Mouse (Mus musculus): ENCODE data around the gene Lmcd1.
A peak's percentile ranks its signal among the peaks of the same experiment; 100 is the strongest.
"Not testable (repeated sequence)": the region's sequence is repeated elsewhere in the genome, so short reads cannot be mapped to it uniquely, and the experiment has no call there.

Gene Lmcd1

DNA sequence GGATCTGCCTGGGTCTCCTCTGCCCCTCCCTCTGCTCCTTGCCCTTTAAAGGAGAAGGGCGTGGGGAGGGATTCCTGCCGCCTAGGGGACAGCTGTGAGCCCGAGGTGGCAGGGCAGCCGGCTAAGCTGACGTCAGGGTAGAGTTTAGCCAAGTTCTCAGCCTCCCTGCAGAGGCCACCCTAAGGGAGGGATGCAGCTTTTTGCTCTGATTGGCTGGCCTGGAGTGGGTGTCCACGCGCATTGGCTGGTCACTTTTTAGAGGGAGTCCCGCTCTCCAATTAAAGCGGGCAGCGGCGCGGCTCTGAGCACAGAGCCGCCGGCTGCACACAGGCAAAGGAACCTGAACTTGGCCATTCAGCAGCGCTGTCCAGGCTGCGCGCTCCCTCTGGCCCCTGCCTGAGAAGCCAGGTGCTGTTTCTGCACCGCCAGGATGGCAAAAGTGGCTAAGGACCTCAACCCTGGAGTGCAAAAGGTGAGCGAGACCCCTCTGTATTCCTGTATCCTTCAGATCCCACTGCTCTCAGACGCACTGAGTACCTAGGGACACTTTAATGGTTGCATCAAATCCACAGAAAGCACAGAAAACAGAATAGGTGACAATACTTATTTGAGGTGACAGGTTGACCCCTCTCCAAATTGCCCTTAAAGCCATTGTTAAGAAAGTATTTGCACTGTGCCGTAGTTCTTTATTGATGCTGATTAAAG is at the start of gene Lmcd1:
Lmcd1 (plus strand) TSS at position 258 of the 705 bp plus-strand sequence.
- peak; percentile 65 for DNase-seq (ENCODE audit: low spot score)

DNA sequence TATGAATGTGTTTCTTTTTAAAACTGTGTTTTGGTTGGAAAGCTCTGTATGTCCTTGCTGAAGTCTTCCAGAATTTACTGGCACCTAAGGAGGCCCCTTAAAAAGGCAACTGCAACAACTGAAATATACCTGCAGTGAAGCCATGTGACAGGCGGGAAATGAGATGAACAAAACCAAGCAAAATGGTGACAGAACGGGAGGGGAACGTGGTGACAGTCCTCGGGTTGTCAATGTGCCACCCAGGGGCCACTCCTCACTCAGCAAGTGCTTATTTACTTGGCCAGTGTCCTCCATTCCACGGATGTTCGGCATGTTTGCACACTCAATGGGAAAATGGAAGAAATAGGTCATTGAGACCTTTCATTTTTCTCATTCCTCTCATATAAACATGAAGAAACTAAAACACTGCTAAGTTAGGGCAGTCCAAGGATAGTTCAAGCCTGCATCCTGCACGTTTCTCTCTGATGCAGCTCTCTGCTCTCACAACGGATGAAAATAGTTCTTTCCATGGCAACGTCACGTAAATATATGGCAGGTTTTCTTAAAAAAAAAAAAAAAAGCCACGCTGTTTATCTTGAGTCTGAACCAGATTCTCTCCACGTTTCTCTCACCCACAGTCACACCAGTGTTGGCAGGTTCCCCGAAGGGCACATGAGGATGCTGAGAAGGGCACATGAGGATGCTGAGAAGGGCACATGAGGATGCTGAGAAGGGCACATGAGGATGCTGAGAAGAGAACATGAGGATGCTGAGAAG is 49.5 kb upstream of the Lmcd1 start:
- DNase-seq (ENCODE audit: low spot score): no peak

DNA sequence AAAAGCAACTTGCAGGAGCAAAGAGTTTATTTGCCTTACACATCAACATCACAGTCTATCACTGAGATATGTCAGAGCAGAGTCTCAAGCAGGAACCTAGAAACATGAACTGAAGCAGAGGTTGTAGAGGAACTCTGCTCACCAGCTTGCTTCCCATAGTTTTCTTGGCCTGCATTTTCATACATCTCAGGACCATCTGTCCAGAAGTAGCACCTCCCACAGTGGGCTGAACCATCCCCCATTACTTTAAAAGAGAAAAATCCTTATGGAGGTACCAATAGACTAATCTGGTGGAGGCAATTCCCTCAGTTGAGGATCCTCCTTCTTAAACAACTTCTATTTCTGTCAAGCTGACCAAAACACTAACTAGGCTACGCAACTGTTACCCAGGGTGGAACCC is 36.8 kb upstream of the Lmcd1 start:
- DNase-seq (ENCODE audit: low spot score): no peak

DNA sequence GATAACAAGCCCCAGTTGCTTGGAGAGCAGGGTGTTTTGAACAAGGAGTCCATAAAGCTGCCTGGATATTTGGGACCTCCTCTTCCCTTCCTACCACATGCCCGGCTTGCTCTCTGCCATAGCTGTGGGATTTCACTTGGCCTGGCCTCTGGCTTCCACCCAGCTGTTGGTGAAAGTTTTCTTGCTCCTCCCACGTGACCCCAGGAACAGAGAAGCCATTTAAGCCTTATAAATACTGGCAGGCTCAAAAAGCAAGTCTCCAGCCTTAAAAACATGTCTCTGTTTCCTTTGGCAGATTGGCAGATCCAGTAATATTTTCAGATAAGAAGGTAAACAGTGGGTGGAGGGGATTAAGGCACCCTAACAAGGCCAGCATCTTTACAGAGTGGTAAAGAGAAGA is 31.3 kb upstream of the Lmcd1 start:
- DNase-seq (ENCODE audit: low spot score): no peak

DNA sequence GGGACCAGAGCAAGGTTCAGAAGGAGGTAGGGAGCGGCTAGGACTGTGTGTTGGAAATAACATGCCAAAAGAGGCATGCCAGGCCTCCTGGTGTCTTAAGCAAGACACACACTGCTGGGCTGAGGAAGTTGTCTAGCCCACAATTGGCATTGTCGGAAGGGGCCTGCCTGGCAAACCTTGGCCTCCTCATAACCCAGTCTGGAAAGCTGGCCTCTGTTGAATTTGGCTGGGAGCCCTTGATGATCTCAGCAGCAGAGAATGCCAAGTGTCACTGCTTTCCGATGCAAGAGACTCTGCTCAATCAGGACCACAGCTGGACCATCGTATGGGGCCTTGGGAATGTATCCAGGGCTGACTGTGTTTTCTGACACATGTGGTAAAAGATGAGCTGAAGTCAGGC is 27.9 kb upstream of the Lmcd1 start:
- DNase-seq (ENCODE audit: low spot score): no peak

DNA sequence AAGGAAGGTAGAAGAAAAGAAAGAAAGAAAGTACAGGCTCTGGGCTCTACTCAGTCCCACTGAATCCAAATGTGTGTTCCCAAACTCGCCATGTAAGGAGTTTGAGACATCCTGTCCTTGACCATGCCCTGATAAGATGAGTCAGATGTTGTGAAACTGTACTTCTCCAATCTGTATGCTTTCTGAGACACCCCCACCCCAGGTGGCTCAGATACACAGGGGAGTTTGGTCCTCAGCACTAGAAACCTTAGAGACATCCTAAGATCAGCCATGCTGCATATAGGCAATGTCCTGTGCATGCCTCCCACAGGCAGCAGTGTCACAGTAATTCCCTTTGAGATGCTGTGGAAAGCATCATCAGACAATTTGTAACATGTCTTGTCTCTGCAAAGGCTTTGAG is 26.9 kb upstream of the Lmcd1 start:
- no peak for DNase-seq (ENCODE audit: low spot score)

DNA sequence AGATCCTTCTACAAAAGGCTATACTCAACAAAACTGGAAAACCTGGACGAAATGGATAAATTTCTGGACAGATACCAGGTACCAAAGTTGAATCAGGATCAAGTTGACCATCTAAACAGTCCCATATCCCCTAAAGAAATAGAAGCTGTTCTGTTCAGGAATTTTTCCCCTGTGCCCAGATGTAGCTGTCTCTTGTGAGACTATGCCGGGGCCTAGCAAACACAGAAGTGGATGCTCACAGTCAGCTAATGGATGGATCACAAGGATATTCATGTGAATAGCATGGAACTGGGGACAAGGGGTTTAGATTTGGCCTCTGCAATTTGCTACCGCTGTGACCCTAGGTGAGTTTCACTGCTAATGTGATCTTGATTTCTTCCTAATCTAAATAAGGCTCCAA is 19.6 kb upstream of the Lmcd1 start:
- DNase-seq (ENCODE audit: low spot score): not testable (repeated sequence)

DNA sequence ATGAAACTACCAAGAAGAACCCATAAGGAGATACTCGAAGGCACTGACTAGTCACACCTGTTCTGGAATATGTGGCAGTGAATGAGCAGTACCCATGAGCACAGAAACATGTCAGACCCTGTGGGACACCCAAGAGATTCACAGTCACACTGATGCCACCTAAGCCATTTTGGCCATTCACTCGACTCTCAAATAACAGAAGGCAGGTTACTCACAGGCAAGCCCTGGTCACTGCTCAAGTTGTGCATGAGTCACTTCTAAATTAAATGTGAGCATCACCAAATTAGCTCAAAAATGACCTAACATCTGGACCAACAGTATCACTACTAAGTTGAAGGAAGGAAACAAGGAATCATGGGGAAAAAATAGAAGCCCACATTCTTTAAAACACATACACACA is 18.6 kb upstream of the Lmcd1 start:
- no peak for DNase-seq (ENCODE audit: low spot score)

DNA sequence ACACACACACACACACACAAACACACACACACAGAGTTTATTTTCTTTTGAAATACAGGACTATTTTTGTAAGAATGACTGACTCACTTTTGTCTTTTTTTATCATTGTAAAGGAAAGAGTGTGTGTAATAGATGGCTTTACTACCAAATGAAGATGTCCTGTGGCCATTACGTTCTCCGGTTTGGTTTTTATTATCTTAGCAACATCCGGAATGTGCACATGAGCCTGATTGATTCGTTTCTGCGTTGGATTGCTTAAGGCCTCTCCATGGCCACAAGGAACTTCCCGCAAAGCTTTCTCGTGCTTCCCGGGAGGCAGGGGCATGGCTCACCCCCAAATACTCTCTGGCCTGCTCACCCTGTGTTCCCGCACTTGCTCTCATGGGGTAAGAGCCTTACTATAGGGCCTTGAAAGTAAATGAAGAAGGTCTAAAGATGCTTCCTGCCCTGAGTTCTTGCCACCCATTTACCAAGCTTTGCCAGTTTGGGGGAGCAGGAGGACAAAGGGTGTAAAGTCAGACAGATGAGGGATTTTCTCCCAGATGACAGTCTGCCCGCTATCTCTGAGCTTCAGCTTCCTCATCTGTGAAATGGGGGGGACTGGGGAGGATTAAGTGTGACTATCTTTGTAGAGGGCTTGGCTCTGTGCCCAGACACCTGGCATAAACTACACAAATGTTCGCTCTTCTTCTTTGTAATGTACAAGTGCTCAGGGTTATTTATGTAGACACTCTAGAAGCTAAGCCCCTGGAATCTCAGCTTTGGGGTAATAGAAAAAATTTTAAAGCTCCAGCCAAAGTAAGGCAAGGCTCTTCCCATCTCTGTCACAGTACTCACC is 18.0 kb upstream of the Lmcd1 start:
- DNase-seq (ENCODE audit: low spot score): no peak

DNA sequence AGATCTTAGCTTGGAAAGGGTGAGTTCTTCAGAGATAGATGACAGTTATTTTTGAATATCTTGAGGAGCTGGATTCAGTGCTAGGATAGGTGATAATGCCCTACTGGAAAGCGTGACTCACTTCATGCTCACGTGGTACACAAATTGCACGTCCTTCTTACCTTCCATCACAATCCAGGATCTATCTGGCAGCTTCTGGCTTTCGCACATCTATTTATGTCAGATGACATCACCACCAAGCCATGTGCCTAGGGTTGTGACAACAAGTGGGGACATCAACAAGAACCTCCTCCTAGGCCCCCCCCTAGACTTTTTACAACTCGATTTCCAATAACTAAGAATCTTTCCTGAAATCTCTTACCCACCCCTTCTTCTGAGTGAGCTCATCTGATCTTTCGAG is 17.0 kb upstream of the Lmcd1 start:
- no peak for DNase-seq (ENCODE audit: low spot score)

DNA sequence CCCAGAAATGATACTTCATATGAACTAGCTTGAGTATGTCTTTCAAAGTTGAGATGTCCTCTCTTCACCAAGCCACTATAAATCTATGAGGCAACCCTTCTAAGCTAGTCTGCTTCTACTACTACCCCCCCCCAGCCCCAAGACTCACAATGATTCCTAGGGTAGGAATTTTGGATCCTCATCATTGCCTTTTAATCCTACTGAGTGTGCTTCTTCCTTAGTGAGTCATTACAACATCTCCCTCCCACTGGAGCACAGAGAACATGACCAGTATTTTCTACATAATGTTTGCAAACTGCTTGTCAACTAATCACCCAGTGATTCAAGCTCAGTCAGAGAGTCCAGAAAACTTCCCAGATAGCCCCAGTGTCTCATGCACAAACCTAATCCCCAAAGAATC is 12.5 kb upstream of the Lmcd1 start:
- no peak for DNase-seq (ENCODE audit: low spot score)

DNA sequence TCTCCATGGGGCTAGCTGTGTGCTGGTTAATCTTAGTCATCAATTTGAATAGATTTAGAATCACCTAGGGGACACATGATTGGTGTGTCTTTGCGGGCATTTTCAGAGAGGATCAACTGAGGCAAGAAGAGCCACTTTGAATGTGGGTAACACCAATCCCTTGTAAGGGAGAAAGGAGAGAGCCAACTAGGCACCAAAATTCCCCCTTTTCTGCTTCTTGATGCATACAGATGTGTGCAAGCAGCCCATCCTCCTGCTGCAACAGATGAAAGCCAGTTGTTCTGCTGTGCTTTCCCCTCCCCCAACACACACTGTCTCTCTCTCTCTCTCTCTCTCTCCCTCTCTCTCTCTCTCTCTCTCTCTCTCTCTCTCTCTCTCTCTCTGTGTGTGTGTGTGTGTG is 9.2 kb upstream of the Lmcd1 start:
- no peak for DNase-seq (ENCODE audit: low spot score)

DNA sequence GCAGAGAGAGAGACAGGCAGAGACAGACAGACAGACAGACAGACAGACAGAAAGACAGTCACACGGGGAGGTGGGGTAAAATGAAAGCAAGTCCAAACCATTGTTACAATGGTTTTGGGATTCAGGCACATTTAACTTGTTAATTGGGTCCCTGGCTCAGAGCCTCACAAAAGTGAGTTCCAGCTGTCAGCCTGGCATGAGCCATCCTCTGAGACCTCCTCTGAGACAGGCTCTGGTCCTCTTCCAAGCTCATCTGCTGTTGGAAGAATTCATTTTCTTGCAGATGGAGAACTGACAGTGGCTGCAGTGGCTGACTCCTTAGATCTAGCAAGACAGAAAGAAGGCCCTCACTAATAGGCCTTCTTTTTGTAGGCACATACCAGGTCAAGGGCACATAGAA is 6.9 kb upstream of the Lmcd1 start:
- DNase-seq (ENCODE audit: low spot score): no peak

DNA sequence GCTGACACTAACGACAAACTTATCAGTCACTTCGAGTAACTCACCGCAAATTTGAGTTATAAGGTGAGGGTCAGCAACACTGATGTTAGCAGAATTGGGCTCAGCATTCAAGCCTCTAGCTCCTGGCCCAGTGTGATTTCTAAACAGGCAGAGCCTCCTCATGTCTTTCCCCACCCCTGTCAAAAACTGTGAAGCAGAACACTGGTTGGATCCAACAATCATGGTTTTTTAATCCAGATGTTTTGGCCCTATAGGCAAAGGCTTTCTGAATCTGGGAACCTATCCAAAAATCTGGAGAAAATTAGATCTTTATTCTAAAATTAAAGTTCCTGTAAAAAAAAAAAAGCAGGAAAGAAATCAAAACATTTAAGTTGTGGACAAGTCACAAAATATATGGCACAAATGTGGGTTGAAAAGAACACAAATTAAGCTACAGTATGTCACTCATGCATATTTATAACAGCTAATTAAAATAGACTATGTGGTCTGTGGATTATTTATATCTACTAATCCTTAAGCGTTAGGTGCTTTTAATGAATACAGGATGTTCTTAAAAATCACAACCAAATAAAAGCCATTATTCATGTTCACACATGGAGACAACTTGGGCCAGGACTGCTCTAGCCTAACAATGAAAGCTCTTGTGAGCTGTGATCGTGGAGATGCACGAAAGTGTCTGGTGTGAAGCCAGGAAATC is 5.7 kb upstream of the Lmcd1 start:
- DNase-seq (ENCODE audit: low spot score): no peak

DNA sequence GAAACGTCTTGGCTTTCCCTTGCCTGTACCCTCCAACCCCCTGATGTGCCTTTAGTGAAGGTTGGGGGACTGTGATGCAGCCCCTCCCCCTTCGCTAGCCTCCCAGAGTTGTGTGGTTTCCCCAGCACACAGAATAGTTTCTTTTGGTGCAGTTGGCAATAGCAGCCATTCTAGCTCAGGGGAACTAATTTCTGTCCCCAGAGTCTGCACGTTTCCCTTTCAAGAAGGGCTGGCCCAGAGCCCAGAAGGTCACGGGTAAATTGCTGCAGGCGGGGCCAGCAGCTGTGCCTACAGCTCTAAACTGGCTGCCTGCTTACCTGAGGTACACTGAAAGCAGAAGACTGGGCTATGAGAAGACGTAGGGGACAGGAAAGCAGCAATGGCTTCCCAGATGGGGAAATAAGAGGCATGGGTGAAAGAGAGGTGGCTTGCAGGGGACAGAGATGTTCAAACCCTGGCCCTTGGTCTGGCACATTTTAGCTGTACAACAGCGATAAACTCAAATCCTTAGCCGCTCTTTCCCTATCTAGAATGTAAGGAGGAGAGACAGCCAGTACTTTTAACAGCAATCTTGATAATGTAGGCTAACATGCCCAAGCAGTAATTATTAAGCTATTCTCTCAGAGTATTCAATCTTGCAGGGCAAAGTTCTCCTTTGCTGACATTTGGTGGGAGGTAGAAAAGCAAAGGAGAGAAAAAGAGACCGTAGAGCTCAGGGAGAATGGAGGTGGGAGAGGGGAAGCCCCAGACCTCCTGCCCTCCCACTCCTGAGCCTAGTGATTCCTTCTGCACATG is 900 bp downstream of the Lmcd1 start:
- DNase-seq (ENCODE audit: low spot score): no peak

DNA sequence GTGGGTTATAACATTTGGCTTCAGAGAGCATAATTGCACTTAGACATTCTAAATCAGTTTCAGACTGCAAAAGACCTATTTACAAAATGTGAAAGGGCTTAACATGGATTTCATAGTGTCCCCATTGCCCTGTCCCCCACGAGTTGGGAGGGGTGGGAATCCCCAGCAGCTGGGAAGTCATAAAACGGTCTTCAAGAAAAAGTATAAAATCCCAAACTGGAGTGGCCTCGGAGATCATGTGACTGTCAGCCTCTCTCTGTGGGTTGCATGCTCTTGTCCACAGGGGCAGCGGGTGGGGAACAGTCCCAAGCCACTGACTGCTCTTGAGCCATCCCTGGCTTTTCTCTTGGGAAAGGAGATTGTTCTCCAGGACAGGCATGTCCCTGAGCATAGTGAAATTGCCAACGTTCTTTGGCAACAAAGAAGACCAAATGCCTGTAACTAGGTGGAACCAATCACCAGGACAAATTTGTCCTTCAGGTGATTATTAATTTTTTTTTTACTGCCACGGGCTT is 2.2 kb downstream of the Lmcd1 start:
- DNase-seq (ENCODE audit: low spot score): no peak

DNA sequence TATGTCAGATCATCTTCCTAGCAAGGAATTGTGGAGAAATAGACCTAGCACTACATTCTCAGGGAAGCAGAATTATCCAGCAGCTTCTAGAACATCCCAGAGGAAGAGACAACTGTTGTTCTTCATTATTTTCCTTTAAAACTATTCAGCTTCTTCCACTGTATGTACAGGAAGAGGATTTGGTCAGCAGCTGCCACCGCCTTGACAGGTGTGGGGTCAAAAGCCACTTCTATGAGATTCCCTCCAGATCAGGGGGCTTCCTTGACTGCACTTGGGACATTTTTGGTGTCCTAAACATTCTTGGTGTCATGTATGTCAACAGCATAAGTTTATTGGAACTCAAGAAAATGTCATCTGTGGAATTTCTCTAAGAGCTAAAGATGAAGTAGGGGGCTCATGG is 5.2 kb downstream of the Lmcd1 start:
- DNase-seq (ENCODE audit: low spot score): no peak

DNA sequence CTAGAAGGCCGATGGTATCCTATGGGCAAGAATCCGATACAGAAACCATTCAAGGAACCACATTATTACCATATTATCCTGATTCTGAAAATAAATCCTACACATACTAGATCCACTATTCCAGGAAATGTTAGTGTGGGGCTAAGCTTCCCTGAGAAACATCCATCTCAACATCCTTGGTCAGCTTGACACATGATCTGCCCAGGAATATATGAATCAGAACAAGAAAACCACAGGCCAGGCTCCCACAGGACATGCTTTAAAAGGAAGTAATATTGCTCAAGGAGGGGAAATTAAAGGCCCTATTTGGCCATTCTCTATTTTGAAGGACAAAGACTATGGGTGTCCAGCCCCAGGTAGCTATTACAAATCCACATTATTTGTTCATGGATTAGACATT is 6.6 kb downstream of the Lmcd1 start:
- no peak for DNase-seq (ENCODE audit: low spot score)

DNA sequence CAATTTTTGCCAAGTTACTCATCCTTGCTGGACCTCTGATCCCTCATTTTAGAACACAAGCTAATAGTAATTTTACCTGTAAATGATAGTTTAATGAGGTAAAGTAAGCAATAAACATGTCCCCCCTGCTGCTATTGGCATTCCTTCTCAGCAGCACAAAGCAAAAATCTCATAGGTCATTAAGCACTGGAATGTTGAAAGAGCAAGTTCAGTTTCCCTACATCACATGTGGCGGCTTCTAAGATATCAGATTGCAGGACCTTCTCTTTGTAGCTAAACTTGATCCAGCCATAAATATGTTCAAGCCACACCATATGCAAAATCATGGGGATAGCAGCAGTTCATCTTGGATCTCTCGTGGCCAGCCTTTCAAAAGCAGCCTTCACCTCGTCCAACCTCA is 7.4 kb downstream of the Lmcd1 start:
- no peak for DNase-seq (ENCODE audit: low spot score)

DNA sequence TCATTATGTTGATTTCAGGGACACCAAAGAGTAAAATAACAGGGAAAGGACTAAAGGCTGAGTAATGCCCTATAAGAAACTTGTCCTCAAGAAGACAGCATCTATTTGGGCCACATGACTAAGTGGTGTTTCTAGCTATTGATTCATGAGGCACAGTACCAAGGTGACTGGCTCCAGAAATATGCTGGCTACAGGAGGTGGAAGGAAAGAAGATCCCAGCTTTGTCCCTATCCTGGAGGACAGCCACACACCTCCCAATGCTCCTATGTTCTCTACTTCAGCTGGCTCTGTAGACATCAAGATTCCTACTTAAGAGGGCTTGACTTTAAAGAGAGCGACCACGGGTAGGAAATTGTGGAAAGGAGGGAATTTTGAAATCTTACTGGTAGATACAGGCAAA is 8.4 kb downstream of the Lmcd1 start:
- no peak for DNase-seq (ENCODE audit: low spot score)

DNA sequence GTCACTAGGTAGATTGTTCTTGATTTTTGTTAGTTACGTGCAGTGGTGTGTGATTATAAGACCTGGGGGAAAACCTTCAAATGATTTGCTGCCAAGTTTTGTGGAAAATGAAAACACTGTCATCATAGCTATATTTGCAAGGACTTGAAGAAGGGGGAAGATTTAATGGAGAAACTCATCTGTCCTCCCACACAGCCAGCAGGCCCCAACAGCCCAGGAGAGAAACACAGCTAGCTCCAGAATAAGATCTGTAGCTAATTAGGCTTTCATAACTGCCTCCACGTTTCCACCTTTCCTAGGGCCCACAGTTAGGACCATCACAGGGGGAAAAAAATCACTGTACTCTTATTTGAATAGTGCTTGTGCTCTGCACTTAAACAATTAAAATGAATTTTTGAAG is 10.5 kb downstream of the Lmcd1 start:
- peak; percentile 43 for DNase-seq (ENCODE audit: low spot score)
